Mouse (Mus musculus): ENCODE measurements around the gene Prkd3. TPM values are rescaled to one million over a fixed set of nuclear protein-coding genes. Genes with fewer than 3 reads are reported as not detected.

The Prkd3 gene
- polyA plus RNA-seq (2017; shearing (Covaris generic)), result 20.3 TPM

GRCm38 (mm10) chr17:79020208-79020983 is at the start of gene Prkd3:
Gene Prkd3, minus strand, starts transcription at chr17:79020816.

GRCm38 (mm10) chr17:79051606-79052005 is 31.0 kb upstream of the Prkd3 start, which contains the start of gene Qpct:
Gene Qpct, plus strand, starts transcription at chr17:79051906.

GRCm38 (mm10) chr17:78936466-78937228 is 84.0 kb downstream of the Prkd3 start, which contains the start of the genes Cebpz and Ndufaf7:
Gene Cebpz, minus strand, starts transcription at chr17:78937066.
Gene Ndufaf7, plus strand, starts transcription at chr17:78937136.

GRCm38 (mm10) chr17:78916369-78916813 is 104.2 kb downstream of the Prkd3 start, which contains the start of gene Cebpzos:
Gene Cebpzos, plus strand, starts transcription at chr17:78916500.

GRCm38 (mm10) chr17:78906892-78907291 is 113.7 kb downstream of the Prkd3 start, which contains the start of gene Sult6b1:
Gene Sult6b1, minus strand, starts transcription at chr17:78906992.

Other genes starting within 250 kb of the Prkd3 start
- gene Heatr5b, start 185.5 kb downstream of the Prkd3 start, polyA plus RNA-seq (2017; shearing (Covaris generic)), result 23.3 TPM
- gene Gpatch11, start 185.2 kb downstream of the Prkd3 start, polyA plus RNA-seq (2017; shearing (Covaris generic)), result 43.9 TPM
- 5.5 TPM for gene Eif2ak2, start 138.2 kb downstream of the Prkd3 start, polyA plus RNA-seq (2017; shearing (Covaris generic))
- gene Sult6b1, start 113.8 kb downstream of the Prkd3 start, polyA plus RNA-seq (2017; shearing (Covaris generic)), result not detected
- gene Cebpzos, start 104.3 kb downstream of the Prkd3 start, polyA plus RNA-seq (2017; shearing (Covaris generic)), result 22.1 TPM
- 110 TPM for gene Cebpz, start 83.8 kb downstream of the Prkd3 start, polyA plus RNA-seq (2017; shearing (Covaris generic))
- 25.0 TPM for gene Ndufaf7, start 83.7 kb downstream of the Prkd3 start, polyA plus RNA-seq (2017; shearing (Covaris generic))
- gene Qpct, start 31.1 kb upstream of the Prkd3 start, polyA plus RNA-seq (2017; shearing (Covaris generic)), result 12.3 TPM

Data from effector memory CD4-positive, alpha-beta T cell, adult 5 months (primary cell).